Mouse (Mus musculus): Measurements from ENCODE around the gene Cnksr3. TPM values are rescaled to one million over a fixed set of nuclear protein-coding genes. Genes with fewer than 3 reads are reported as not detected.

Gene Cnksr3
- total RNA-seq, 4 experiments from 2014 or later = 15.9 to 17.5 (median 15.9) TPM

- DNase-seq = no peak
These were observed 66.4 kb downstream of the Cnksr3 start for GRCm38 (mm10) chr10:7145614-7146013.

DNA sequence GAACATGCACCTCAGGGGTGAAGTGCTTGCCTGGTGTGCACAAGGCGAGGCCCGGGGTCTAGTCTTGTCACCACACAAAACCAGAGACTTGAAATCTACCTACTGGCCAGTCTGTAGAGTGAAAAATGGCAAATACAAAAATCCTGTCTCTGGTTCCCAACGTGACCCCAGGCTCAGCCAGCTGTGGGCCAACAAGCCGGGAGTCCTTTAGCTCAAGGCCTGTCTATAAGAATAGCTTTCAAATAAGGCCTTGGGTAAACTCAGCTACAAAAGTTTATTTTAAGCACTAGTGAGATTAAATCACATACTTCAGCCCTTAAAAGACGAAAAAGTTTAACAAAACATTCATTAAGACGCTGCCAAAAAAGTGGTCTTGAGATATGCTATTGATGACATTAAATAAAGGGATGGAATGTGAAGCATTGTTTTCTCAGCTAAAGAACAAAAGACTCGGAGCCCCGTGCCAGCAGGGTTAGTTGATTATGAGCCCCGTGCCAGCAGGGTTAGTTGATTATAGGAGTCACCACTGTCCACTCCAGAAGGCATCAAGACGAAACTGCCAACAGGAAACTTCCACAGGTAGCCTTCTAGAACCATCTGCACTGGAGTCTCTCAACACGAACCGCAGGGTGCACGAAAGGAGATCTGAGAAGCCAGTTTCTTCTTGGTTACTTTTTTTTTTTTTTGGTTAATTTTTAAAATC, 67.8 kb downstream of the Cnksr3 start:
- no peak for DNase-seq

DNA sequence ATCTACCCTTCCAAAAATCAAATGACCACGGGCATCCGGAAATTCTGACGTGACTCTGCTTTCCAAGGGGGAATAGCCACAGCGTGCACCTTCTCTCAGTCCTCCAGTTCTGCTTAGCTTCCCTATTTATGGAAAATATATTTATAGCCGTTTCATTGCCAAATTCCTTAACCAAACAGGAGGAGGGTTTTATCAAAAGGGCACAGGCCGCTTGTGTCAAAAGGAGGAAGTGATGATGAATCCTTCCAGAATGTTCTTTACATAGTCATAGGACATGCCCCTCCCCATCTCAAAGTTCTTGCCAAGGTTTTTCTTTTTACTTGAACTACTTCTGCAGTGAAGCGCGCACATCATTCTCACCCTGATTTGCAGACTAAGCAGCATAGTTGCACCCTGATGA, 69.8 kb downstream of the Cnksr3 start:
- no peak for DNase-seq

- DNase-seq = no peak
These were observed 71.8 kb downstream of the Cnksr3 start for GRCm38 (mm10) chr10:7140282-7140681.

DNA sequence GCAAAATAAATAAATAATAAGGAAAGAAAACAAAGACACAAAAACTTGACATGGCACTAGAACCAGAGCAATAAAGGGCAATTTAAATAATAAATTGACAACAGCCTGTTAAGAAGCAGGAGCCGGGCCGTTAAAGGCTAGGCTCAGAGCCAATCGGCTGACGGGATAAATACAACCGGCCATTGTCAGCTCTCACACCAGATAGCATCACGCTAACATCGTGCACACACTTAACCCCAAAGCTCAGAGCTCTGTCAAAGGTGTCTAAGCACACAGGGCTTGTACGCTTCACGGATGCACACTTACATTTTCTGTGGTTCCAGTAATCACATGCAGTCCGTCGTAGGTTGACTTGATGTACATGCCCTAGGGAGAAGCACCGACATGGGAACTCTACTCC, 74.0 kb downstream of the Cnksr3 start:
- DNase-seq = no peak

DNA sequence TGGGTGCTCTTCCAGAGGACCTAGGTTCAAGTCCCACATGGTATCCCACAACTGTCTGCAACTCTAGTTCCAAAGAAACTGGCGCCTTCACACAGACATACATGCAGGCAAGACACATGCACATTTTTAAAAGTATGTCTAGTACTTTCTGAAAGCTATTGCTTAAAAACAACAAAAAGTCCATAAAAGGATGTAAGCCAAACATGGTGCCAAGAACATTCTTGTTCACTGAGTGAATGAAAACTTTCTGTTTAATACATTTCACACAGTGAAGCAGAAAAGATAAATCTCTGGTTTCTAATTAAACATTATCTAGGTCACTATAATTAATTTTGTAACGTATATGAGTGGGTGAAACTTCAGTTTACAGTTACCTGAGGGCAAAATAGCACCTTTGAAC, 76.3 kb downstream of the Cnksr3 start:
- DNase-seq = no peak

GRCm38 (mm10) chr10:7133005-7133404, 79.0 kb downstream of the Cnksr3 start:
- no peak for DNase-seq

GRCm38 (mm10) chr10:7131441-7131840, 80.6 kb downstream of the Cnksr3 start:
- DNase-seq = no peak

- no peak for DNase-seq
These were observed 84.2 kb downstream of the Cnksr3 start for GRCm38 (mm10) chr10:7127828-7128227.

DNA sequence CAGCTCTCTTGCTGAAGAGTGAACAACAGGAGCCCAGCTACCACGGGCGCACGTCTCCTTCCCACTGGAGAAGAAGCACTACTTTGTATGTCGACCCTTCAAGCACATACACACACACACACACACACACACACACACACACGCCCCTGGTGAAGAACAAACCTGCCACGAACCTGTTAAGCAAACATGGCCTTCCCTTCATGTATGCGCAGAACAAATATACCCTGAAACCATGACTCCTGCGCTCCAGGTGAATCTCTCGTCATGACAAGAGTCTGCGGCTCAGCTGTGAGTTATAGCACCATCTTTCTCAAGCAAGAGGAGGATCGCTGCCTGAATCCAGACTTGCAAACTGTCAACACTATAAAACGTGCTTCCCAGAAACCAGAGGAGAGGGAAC, 85.2 kb downstream of the Cnksr3 start:
- no peak for DNase-seq

GRCm38 (mm10) chr10:7126287-7126686, 85.8 kb downstream of the Cnksr3 start:
- DNase-seq = no peak

- DNase-seq = no peak
These were observed 87.0 kb downstream of the Cnksr3 start for GRCm38 (mm10) chr10:7124993-7125392.

- no peak for DNase-seq
These were observed 89.7 kb downstream of the Cnksr3 start for GRCm38 (mm10) chr10:7122294-7122693.

- DNase-seq = no peak
These were observed 91.8 kb downstream of the Cnksr3 start for GRCm38 (mm10) chr10:7120206-7120605.

GRCm38 (mm10) chr10:7118258-7119077, 93.6 kb downstream of the Cnksr3 start:
- peak; percentile 68 for DNase-seq

DNA sequence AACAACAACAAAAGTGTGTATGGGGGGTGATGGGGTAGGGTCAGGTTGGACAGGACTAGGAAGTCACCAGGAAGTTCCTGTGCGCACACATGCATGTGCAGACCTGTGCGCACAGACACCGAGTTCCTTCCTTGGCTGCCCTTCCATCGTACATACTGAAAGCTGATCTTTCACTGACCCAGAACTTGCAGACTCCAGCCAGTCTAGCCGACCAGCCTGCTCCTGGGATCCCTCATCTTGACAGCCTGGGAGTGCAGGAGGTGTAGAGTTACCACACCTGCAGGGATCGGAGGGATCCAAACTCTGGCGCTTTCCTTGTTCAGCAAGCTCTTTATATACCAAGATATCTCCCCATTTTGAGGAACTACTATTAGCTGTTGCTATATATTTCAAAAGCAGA, 94.3 kb downstream of the Cnksr3 start:
- no peak for DNase-seq

DNA sequence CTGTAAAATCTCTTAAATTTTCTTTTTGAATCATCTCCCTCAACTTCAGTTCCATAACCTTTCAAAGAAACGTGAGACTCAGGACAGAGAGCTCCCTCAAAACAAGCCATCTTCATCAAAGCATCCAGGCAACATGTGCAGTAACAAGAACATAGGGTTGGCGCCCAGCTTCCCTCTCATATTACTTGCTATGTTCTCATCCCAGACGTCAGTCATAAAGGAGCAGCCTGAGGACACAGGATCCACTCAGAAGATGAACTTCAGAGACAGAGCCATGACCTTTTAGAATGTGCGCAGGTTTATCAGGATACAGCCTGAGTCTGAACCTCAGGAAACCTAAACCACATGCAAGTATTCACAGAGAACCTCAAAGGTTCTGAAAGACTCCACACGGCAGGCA, 97.2 kb downstream of the Cnksr3 start:
- no peak for DNase-seq

DNA sequence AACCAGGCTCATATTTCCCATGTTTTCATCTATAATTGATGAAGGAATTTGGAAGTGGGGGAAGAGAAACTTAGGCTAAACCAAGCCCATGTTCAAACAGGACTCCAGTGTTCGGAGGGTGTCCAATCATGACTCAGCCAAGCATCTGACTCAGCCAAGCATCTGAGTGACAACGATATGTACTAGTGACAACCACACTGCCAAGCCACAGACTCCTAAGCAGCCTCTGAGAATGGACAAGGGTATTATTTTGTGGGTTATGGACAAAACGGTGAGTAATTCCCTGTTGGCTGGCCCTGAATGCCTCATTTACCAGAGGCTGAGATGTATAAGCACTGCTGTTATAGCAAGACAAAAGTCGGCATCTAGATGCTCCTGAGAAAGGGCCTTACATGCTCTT, 98.3 kb downstream of the Cnksr3 start:
- DNase-seq = no peak

DNA sequence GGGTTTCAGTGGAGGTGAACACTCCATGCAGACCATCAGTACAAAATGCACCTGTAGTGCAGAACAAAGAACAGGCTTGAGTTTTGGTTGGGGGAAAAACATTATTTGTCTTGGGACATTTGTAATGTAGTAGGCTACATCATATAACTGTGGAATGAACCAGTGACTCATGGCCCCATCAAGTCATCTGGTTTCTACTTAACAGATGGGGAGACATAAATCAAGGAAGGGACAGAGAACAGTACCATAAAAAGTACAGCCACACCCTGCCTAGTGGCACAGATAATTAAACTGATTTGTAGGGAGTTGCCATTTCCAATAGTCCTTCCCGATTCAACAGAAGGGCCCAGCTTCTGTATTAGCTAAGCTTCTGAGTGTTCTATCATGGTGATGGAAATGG, 98.9 kb downstream of the Cnksr3 start:
- DNase-seq = no peak

- no peak for DNase-seq
These were observed 100.5 kb downstream of the Cnksr3 start for GRCm38 (mm10) chr10:7111462-7112000.

- no peak for DNase-seq
These were observed 108.2 kb downstream of the Cnksr3 start for GRCm38 (mm10) chr10:7103872-7104271.

DNA sequence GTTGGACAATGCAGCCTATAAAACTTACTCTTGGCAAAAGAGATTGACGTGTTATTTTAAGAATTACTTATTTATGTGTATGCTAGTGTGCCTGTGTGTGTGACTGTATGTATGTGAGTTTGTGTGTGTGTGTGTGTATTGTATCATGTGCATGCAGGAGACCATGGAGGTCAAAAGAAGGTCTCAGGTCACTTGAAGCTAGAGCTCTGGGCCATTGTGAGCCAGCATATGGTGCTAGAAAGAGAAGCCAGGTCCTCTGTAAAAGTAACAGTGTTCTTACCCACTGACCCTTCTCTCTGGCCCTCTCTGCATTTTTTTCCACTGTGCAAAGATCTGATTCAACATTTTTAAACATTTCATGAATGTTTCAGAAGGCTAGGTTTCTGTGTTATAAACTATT, 134.1 kb downstream of the Cnksr3 start:
- DNase-seq = no peak

DNA sequence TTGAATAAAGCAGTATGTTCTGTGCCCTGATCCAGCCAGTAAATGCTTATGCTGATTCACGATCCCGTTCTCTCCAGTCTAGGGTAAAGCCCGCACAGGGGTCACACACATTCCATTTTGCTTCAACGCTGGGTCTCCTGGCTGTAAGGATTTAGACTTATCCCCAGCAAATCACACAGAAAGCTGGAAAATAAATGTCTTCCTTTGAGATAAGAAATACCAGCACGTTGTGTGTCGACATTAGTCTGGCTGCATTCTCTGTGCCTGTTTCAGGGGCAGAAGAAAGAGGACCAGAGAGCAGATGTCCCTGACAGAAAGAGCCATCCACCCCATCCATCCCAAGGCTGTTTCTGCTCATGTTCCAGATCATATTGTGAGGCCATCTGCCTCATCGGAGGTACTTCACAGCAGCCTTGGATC, 134.6 kb downstream of the Cnksr3 start:
- no peak for DNase-seq
